Mouse (Mus musculus) testis, adult 2 months (tissue): ENCODE measurements around the gene Hook2. TPM values are rescaled to one million over a fixed set of nuclear protein-coding genes. Genes with fewer than 3 reads are reported as not detected.

Experiments used
- H3K27ac ChIP-seq: fragments of 200-500 bp; 2 replicates; pipeline ENCODE4 v1.5.1; 2012; ENCODE audit warnings: low read depth, low read length; ENCODE audit not compliant: control insufficient read depth, insufficient read depth
- H3K27me3 ChIP-seq: fragments of 200-500 bp; 2 replicates; pipeline ENCODE4 v1.6.1; 2012; ENCODE audit warnings: mild to moderate bottlenecking, low read length, moderate library complexity; ENCODE audit not compliant: control insufficient read depth, insufficient read depth
- H3K36me3 ChIP-seq: fragments of 200-500 bp; 2 replicates; pipeline ENCODE4 v1.6.1; 2012; ENCODE audit warnings: mild to moderate bottlenecking, low read length; ENCODE audit not compliant: control insufficient read depth, insufficient read depth
- H3K4me1 ChIP-seq: fragments of 200-500 bp; 2 replicates; pipeline ENCODE4 v1.6.1; 2012; ENCODE audit warnings: low read length; ENCODE audit not compliant: control insufficient read depth, insufficient read depth
- H3K4me3 ChIP-seq: fragments of 200-500 bp; 2 replicates; pipeline ENCODE4 v1.5.1; 2012; ENCODE audit warnings: low read depth, mild to moderate bottlenecking, low read length, moderate library complexity, mixed read lengths; ENCODE audit not compliant: control insufficient read depth
- CTCF ChIP-seq: fragments of 200-500 bp; IDR thresholded peaks from 2 replicates; pipeline ENCODE4 v1.5.1; 2012; ENCODE audit warnings: low read depth, mild to moderate bottlenecking, inconsistent platforms, low read length, moderate library complexity; ENCODE audit not compliant: control insufficient read depth, insufficient read depth, insufficient replicate concordance
- POLR2A ChIP-seq: fragments of 200-500 bp; IDR thresholded peaks from 2 replicates; pipeline ENCODE4 v1.6.1; 2012; ENCODE audit warnings: low read depth, mild to moderate bottlenecking, inconsistent platforms, low read length, moderate library complexity; ENCODE audit not compliant: control insufficient read depth
- polyA plus RNA-seq: library from polyadenylated mRNA; depleted of rRNA; stranded (reverse); fragments of >200 nt; gene quantifications from 2 replicates; pipeline ENCODE4 v1.2.3, GENCODE M21; 2012

Hook2 gene
- polyA plus RNA-seq, 1 experiment: 55.4 TPM

- H3K4me1 ChIP-seq: peaks cover 59% of the 10 kb centered on the region
These were observed 12.0 kb upstream of the Hook2 start, which contains the start of gene Junb for GRCm38 (mm10) chr8:84978248-84978940. Gene Junb (minus strand): TSS chr8:84978718.

GRCm38 (mm10) chr8:84979599-84980421 lies 10.6 kb upstream of the Hook2 start:
- no peaks in the 10 kb centered on the region for H3K36me3 ChIP-seq
- TF ChIP-seq POLR2A: no peak
- no peak for TF ChIP-seq CTCF
- peak overlapping the region; percentile 85 for H3K4me3 ChIP-seq
- peak overlapping the region; percentile 80 for H3K27ac ChIP-seq
- no peaks in the 10 kb centered on the region; the same call in 1 of the 2 replicates for H3K27me3 ChIP-seq
- peaks cover 61% of the 10 kb centered on the region for H3K4me1 ChIP-seq

More at GRCm38 (mm10) chr8:84978248-84978940, 12.0 kb upstream of the Hook2 start, which contains the start of gene Junb:
- H3K36me3 ChIP-seq: no peaks in the 10 kb centered on the region
- peak; percentile 96 for TF ChIP-seq POLR2A
- no peak for TF ChIP-seq CTCF
- H3K27ac ChIP-seq: peak within 1 kb of the TSS; percentile 82
- H3K27me3 ChIP-seq: no peaks in the 10 kb centered on the region; the same call in 1 of the 2 replicates
- peak within 1 kb of the TSS; percentile 85 for H3K4me3 ChIP-seq

- Histone ChIP-seq H3K4me1 (peaks cover 61% of the 10 kb centered on the region), H3K36me3 (no peaks in the 10 kb centered on the region), H3K27me3 (no peaks in the 10 kb centered on the region; the same call in 1 of the 2 replicates), H3K27ac (no peak overlapping the region), H3K4me3 (peak overlapping the region; percentile 85)
- TF ChIP-seq POLR2A (no peak), CTCF (no peak)
These were observed 9.6 kb upstream of the Hook2 start for GRCm38 (mm10) chr8:84980622-84981358.

GRCm38 (mm10) chr8:84981644-84982498 lies 8.5 kb upstream of the Hook2 start:
- H3K27me3 ChIP-seq: no peaks in the 10 kb centered on the region; the same call in 1 of the 2 replicates
- H3K36me3 ChIP-seq: no peaks in the 10 kb centered on the region
- H3K4me1 ChIP-seq: peaks cover 56% of the 10 kb centered on the region
- no peak for TF ChIP-seq CTCF
- TF ChIP-seq POLR2A: no peak
- H3K27ac ChIP-seq: no peak overlapping the region
- H3K4me3 ChIP-seq: no peak overlapping the region

- Histone ChIP-seq H3K27ac (no peak overlapping the region), H3K4me3 (no peak overlapping the region), H3K36me3 (no peaks in the 10 kb centered on the region), H3K27me3 (no peaks in the 10 kb centered on the region; the same call in 1 of the 2 replicates), H3K4me1 (peaks cover 49% of the 10 kb centered on the region)
- no peak for TF ChIP-seq POLR2A
- no peak for TF ChIP-seq CTCF
These were observed 7.8 kb upstream of the Hook2 start for GRCm38 (mm10) chr8:84982499-84983011.

- Histone ChIP-seq H3K36me3 (no peaks in the 10 kb centered on the region), H3K27me3 (no peaks in the 10 kb centered on the region), H3K4me3 (peak overlapping the region; percentile 90), H3K4me1 (peaks cover 41% of the 10 kb centered on the region), H3K27ac (peak overlapping the region; percentile 80)
- no peak for TF ChIP-seq POLR2A
- TF ChIP-seq CTCF: no peak
These were observed 5.9 kb upstream of the Hook2 start for GRCm38 (mm10) chr8:84984294-84985048.
